Mouse (Mus musculus) limb, embryonic 14.5 days (tissue): ENCODE measurements at regions not wholly inside any gene's neighbourhood (a gene's known extent, or its start where the extent isn't known, plus 50 kb on each side); places are given as distances from the start of the nearest gene placed in this dataset.

ENCODE experiments used
- ATAC-seq: fragments of 200-750 bp; cut with Nextera tagmentation; 2 replicates; pipeline ENCODE4 v1.8.0; 2017; ENCODE audit warnings: low read depth, moderate number of reproducible peaks, moderate TSS enrichment; ENCODE audit not compliant: low FRiP score
- DNase-seq: peaks from one replicate; pipeline ENCODE4 v3.0.0-alpha.2; 2015; ENCODE audit warnings: low spot score
- H3K27ac ChIP-seq: fragments of 300-500 bp; sonication (generic); replicated peaks from 2 replicates; pipeline ENCODE4 v1.5.1; 2014; ENCODE audit warnings: low read depth, mild to moderate bottlenecking, low read length, moderate library complexity, mixed read lengths
- H3K27me3 ChIP-seq: fragments of 300-500 bp; sonication (generic); 2 replicates; pipeline ENCODE4 v1.6.1; 2014; ENCODE audit warnings: low read length, mixed read lengths; ENCODE audit not compliant: control insufficient read depth, insufficient read depth
- H3K36me3 ChIP-seq: fragments of 300-500 bp; sonication (generic); 2 replicates; pipeline ENCODE4 v1.6.1; 2014; ENCODE audit warnings: mild to moderate bottlenecking, low read length, moderate library complexity, mixed read lengths; ENCODE audit not compliant: control insufficient read depth, insufficient read depth
- H3K4me1 ChIP-seq: fragments of 300-500 bp; sonication (generic); 2 replicates; pipeline ENCODE4 v1.6.1; 2014; ENCODE audit warnings: antibody characterized with exemption, low read length, mixed read lengths; ENCODE audit not compliant: control insufficient read depth, insufficient read depth
- H3K4me2 ChIP-seq: fragments of 300-500 bp; sonication (generic); replicated peaks from 2 replicates; pipeline ENCODE4 v1.6.1; 2014; ENCODE audit warnings: low read depth, mild to moderate bottlenecking, low read length, moderate library complexity; ENCODE audit not compliant: severe bottlenecking
- H3K4me3 ChIP-seq: fragments of 300-500 bp; sonication (generic); replicated peaks from 2 replicates; pipeline ENCODE4 v1.5.1; 2014; ENCODE audit warnings: low read length
- H3K9ac ChIP-seq: fragments of 300-500 bp; sonication (generic); 2 replicates; pipeline ENCODE4 v1.6.1; 2014; ENCODE audit warnings: mild to moderate bottlenecking, low read depth, low read length, moderate library complexity; ENCODE audit not compliant: severe bottlenecking
- H3K9me3 ChIP-seq: fragments of 300-500 bp; sonication (generic); 2 replicates; pipeline ENCODE4 v1.6.1; 2016; ENCODE audit warnings: low read length; ENCODE audit not compliant: control insufficient read depth
- POLR2A ChIP-seq: fragments of 200-500 bp; IDR thresholded peaks from 2 replicates; pipeline ENCODE4 v1.8.0; 2012; ENCODE audit warnings: inconsistent platforms, mild to moderate bottlenecking, moderate library complexity, borderline replicate concordance; ENCODE audit not compliant: insufficient read depth, insufficient read length; ENCODE audit errors: extremely low read depth
- whole genome bisulfite sequencing: fragments of 180-500 bp; shearing (Covaris S2); extraction: QIAGEN DNeasy Blood & Tissue Kit; methylation state at CpG from one replicate; pipeline ENCODE4 v1.1.7; 2014; 5-methylcytosine and 5-hydroxymethylcytosine counted together

GRCm38 (mm10) chr6:31834503-31834902 lies 215.5 kb upstream of the 1700012A03Rik start:
- Histone ChIP-seq H3K4me2 (no peak overlapping the region), H3K4me3 (no peak overlapping the region), H3K27me3 (no peaks in the 10 kb centered on the region), H3K9ac (no peak overlapping the region), H3K27ac (no peak overlapping the region), H3K4me1 (no peaks in the 10 kb centered on the region), H3K36me3 (no peaks in the 10 kb centered on the region), H3K9me3 (no peaks in the 10 kb centered on the region)
- WGBS = 14% methylated on average over 3 of the region's 4 CpGs
- ATAC-seq (no peak), DNase-seq (no peak)
- no peak for TF ChIP-seq POLR2A

GRCm38 (mm10) chr6:31830610-31831009 lies 219.4 kb upstream of the 1700012A03Rik start:
- H3K36me3 ChIP-seq = no peaks in the 10 kb centered on the region
- H3K4me3 ChIP-seq = no peak overlapping the region
- TF ChIP-seq POLR2A = no peak
- 25% methylated on average over 11 of the region's 11 CpGs for WGBS
- no peaks in the 10 kb centered on the region for H3K27me3 ChIP-seq
- no peak overlapping the region for H3K4me2 ChIP-seq
- DNase-seq = no peak
- H3K9ac ChIP-seq = no peak overlapping the region
- no peaks in the 10 kb centered on the region for H3K4me1 ChIP-seq
- ATAC-seq = no peak
- no peak overlapping the region for H3K27ac ChIP-seq
- no peaks in the 10 kb centered on the region for H3K9me3 ChIP-seq

- WGBS = 91% methylated on average over 5 of the region's 5 CpGs
- Histone ChIP-seq H3K9ac (no peak overlapping the region), H3K9me3 (no peaks in the 10 kb centered on the region), H3K36me3 (no peaks in the 10 kb centered on the region), H3K4me3 (no peak overlapping the region), H3K27me3 (no peaks in the 10 kb centered on the region), H3K27ac (no peak overlapping the region), H3K4me2 (no peak overlapping the region), H3K4me1 (no peaks in the 10 kb centered on the region)
- ATAC-seq = no peak
- DNase-seq = no peak
- no peak for TF ChIP-seq POLR2A
These were observed 226.4 kb upstream of the 1700012A03Rik start for GRCm38 (mm10) chr6:31823616-31824015.

GRCm38 (mm10) chr6:31822186-31823085 lies 227.6 kb upstream of the 1700012A03Rik start:
- no peak overlapping the region for H3K4me2 ChIP-seq
- no peak overlapping the region for H3K9ac ChIP-seq
- H3K4me1 ChIP-seq = no peaks in the 10 kb centered on the region
- H3K27ac ChIP-seq = no peak overlapping the region
- no peak overlapping the region for H3K4me3 ChIP-seq
- no peaks in the 10 kb centered on the region for H3K9me3 ChIP-seq
- TF ChIP-seq POLR2A = no peak
- no peaks in the 10 kb centered on the region for H3K27me3 ChIP-seq
- WGBS = 76% methylated on average over 9 of the region's 9 CpGs
- DNase-seq (no peak), ATAC-seq (no peak)
- no peaks in the 10 kb centered on the region for H3K36me3 ChIP-seq

- 59% methylated on average over 7 of the region's 7 CpGs for WGBS
- no peak for TF ChIP-seq POLR2A
These were observed 228.4 kb upstream of the 1700012A03Rik start for GRCm38 (mm10) chr6:31821621-31822020.

More at GRCm38 (mm10) chr6:31821621-31822020, 228.4 kb upstream of the 1700012A03Rik start:
- DNase-seq (no peak), ATAC-seq (no peak)
- Histone ChIP-seq H3K9ac (no peak overlapping the region), H3K9me3 (no peaks in the 10 kb centered on the region), H3K4me2 (no peak overlapping the region), H3K27me3 (no peaks in the 10 kb centered on the region), H3K4me3 (no peak overlapping the region), H3K27ac (no peak overlapping the region), H3K4me1 (no peaks in the 10 kb centered on the region), H3K36me3 (no peaks in the 10 kb centered on the region)
